Mouse (Mus musculus) limb, embryonic 10.5 days (tissue): ENCODE measurements at regions not wholly inside any gene's neighbourhood (a gene's known extent, or its start where the extent isn't known, plus 50 kb on each side); places are given as distances from the start of the nearest gene placed in this dataset.
A peak's percentile ranks its signal among the peaks of the same experiment; 100 is the strongest.

Experiments used
- DNase-seq: peaks from one replicate; pipeline ENCODE4 v3.0.0-alpha.2; 2017; ENCODE audit warnings: low spot score
- H3K27ac ChIP-seq: fragments of 300-500 bp; sonication (generic); 2 replicates; pipeline ENCODE4 v1.5.1; 2016; ENCODE audit warnings: mild to moderate bottlenecking
- H3K27me3 ChIP-seq: fragments of 300-500 bp; sonication (generic); 2 replicates; pipeline ENCODE4 v1.6.1; 2016; ENCODE audit warnings: low read depth, mild to moderate bottlenecking; ENCODE audit not compliant: poor library complexity, severe bottlenecking
- H3K36me3 ChIP-seq: fragments of 300-500 bp; sonication (generic); 2 replicates; pipeline ENCODE4 v1.6.1; 2016; ENCODE audit warnings: mild to moderate bottlenecking, moderate library complexity
- H3K4me1 ChIP-seq: fragments of 300-500 bp; sonication (generic); 2 replicates; pipeline ENCODE4 v1.6.1; 2016
- H3K4me3 ChIP-seq: fragments of 300-500 bp; sonication (generic); 2 replicates; pipeline ENCODE4 v1.5.1; 2016; ENCODE audit warnings: mild to moderate bottlenecking, moderate library complexity
- H3K9me3 ChIP-seq: fragments of 300-500 bp; sonication (generic); replicated peaks from 2 replicates; pipeline ENCODE4 v1.6.1; 2016; ENCODE audit warnings: mild to moderate bottlenecking
- WGBS: fragments of 180-500 bp; shearing (Covaris S2); methylation state at CpG from one replicate; pipeline ENCODE4 v1.1.7; 2016; 5-methylcytosine and 5-hydroxymethylcytosine counted together

GRCm38 (mm10) chr5:47390735-47391134 is 592.2 kb upstream of the Slit2 start:
- no peaks in the 10 kb centered on the region for H3K27me3 ChIP-seq
- no peaks in the 10 kb centered on the region for H3K9me3 ChIP-seq
- no peak for DNase-seq
- H3K4me1 ChIP-seq, result no peaks in the 10 kb centered on the region
- no peak overlapping the region for H3K4me3 ChIP-seq
- H3K27ac ChIP-seq, result no peak overlapping the region
- no peaks in the 10 kb centered on the region for H3K36me3 ChIP-seq
- WGBS, result 85% methylated on average over 2 of the region's 2 CpGs

GRCm38 (mm10) chr5:47396874-47397273 is 586.1 kb upstream of the Slit2 start:
- peaks cover 38% of the 10 kb centered on the region for H3K27me3 ChIP-seq
- no peak for DNase-seq
- no peaks in the 10 kb centered on the region for H3K36me3 ChIP-seq
- no peak overlapping the region for H3K27ac ChIP-seq
- WGBS, result 76% methylated on average over 9 of the region's 9 CpGs
- no peaks in the 10 kb centered on the region for H3K9me3 ChIP-seq
- no peak overlapping the region for H3K4me3 ChIP-seq
- H3K4me1 ChIP-seq, result 0 out of 2 replicates have a peak, but pooled peaks cover 4% of the 10 kb centered on the region

GRCm38 (mm10) chr5:47421916-47422315 is 561.0 kb upstream of the Slit2 start:
- Histone ChIP-seq H3K9me3 (no peaks in the 10 kb centered on the region), H3K4me3 (no peak overlapping the region), H3K27ac (no peak overlapping the region), H3K4me1 (no peaks in the 10 kb centered on the region), H3K27me3 (no peaks in the 10 kb centered on the region), H3K36me3 (no peaks in the 10 kb centered on the region)
- WGBS, result 55% methylated on average over 2 of the region's 2 CpGs
- DNase-seq, result no peak

- peaks cover 24% of the 10 kb centered on the region for H3K4me1 ChIP-seq
- DNase-seq, result no peak
- WGBS, result 95% methylated on average over 4 of the region's 4 CpGs
- H3K9me3 ChIP-seq, result no peaks in the 10 kb centered on the region
- no peak overlapping the region for H3K4me3 ChIP-seq
- no peaks in the 10 kb centered on the region for H3K27me3 ChIP-seq
- H3K27ac ChIP-seq, result no peak overlapping the region
- H3K36me3 ChIP-seq, result no peaks in the 10 kb centered on the region
These were observed 556.9 kb upstream of the Slit2 start for GRCm38 (mm10) chr5:47426040-47426439.

- no peaks in the 10 kb centered on the region for H3K9me3 ChIP-seq
- DNase-seq, result no peak
- peaks cover 24% of the 10 kb centered on the region for H3K4me1 ChIP-seq
- H3K4me3 ChIP-seq, result no peak overlapping the region
- WGBS, result 83% methylated on average over 6 of the region's 6 CpGs
- H3K27ac ChIP-seq, result no peak overlapping the region
- H3K27me3 ChIP-seq, result no peaks in the 10 kb centered on the region
- H3K36me3 ChIP-seq, result no peaks in the 10 kb centered on the region
These were observed 556.5 kb upstream of the Slit2 start for GRCm38 (mm10) chr5:47426467-47426866.

GRCm38 (mm10) chr5:47429217-47430172 is 553.4 kb upstream of the Slit2 start:
- DNase-seq, result no peak
- Histone ChIP-seq H3K27me3 (no peaks in the 10 kb centered on the region), H3K4me3 (no peak overlapping the region), H3K9me3 (no peaks in the 10 kb centered on the region), H3K27ac (no peak overlapping the region), H3K36me3 (no peaks in the 10 kb centered on the region), H3K4me1 (peaks cover 24% of the 10 kb centered on the region)
- 54% methylated on average over 10 of the region's 10 CpGs for WGBS

- peak overlapping the region; percentile 48; the same call in 1 of the 2 replicates for H3K27ac ChIP-seq
- 34% methylated on average over 5 of the region's 5 CpGs for WGBS
- DNase-seq, result no peak
- H3K27me3 ChIP-seq, result no peaks in the 10 kb centered on the region
- H3K4me1 ChIP-seq, result peaks cover 24% of the 10 kb centered on the region
- H3K4me3 ChIP-seq, result no peak overlapping the region
- H3K9me3 ChIP-seq, result no peaks in the 10 kb centered on the region
- H3K36me3 ChIP-seq, result no peaks in the 10 kb centered on the region
These were observed 551.2 kb upstream of the Slit2 start for GRCm38 (mm10) chr5:47431599-47432328.

GRCm38 (mm10) chr5:47436455-47436854 is 546.5 kb upstream of the Slit2 start:
- Histone ChIP-seq H3K4me3 (no peak overlapping the region), H3K4me1 (no peaks in the 10 kb centered on the region), H3K9me3 (no peaks in the 10 kb centered on the region), H3K36me3 (no peaks in the 10 kb centered on the region), H3K27me3 (no peaks in the 10 kb centered on the region), H3K27ac (no peak overlapping the region)
- DNase-seq, result no peak
- 70% methylated on average over 3 of the region's 3 CpGs for WGBS

GRCm38 (mm10) chr5:47446305-47447028 is 536.5 kb upstream of the Slit2 start:
- no peaks in the 10 kb centered on the region for H3K36me3 ChIP-seq
- WGBS, result 47% methylated on average over 5 of the region's 5 CpGs
- H3K27me3 ChIP-seq, result no peaks in the 10 kb centered on the region
- H3K4me1 ChIP-seq, result peaks cover 2% of the 10 kb centered on the region; the same call in 1 of the 2 replicates
- no peak for DNase-seq
- no peak overlapping the region for H3K4me3 ChIP-seq
- H3K9me3 ChIP-seq, result no peaks in the 10 kb centered on the region
- H3K27ac ChIP-seq, result no peak overlapping the region

- Histone ChIP-seq H3K36me3 (no peaks in the 10 kb centered on the region), H3K9me3 (no peaks in the 10 kb centered on the region), H3K27ac (no peak overlapping the region), H3K4me3 (no peak overlapping the region), H3K4me1 (0 out of 2 replicates have a peak, but pooled peaks cover 7% of the 10 kb centered on the region), H3K27me3 (no peaks in the 10 kb centered on the region)
- no peak for DNase-seq
- 93% methylated on average over 4 of the region's 4 CpGs for WGBS
These were observed 518.1 kb upstream of the Slit2 start for GRCm38 (mm10) chr5:47464848-47465247.

- Histone ChIP-seq H3K9me3 (no peaks in the 10 kb centered on the region), H3K27me3 (no peaks in the 10 kb centered on the region), H3K36me3 (no peaks in the 10 kb centered on the region), H3K4me3 (no peak overlapping the region), H3K27ac (no peak overlapping the region), H3K4me1 (0 out of 2 replicates have a peak, but pooled peaks cover 11% of the 10 kb centered on the region)
- DNase-seq, result no peak
- 76% methylated on average over 5 of the region's 5 CpGs for WGBS
These were observed 513.5 kb upstream of the Slit2 start for GRCm38 (mm10) chr5:47469394-47469793.

- H3K27ac ChIP-seq, result no peak overlapping the region
- peaks cover 7% of the 10 kb centered on the region; the same call in 1 of the 2 replicates for H3K4me1 ChIP-seq
- 86% methylated on average over 7 of the region's 7 CpGs for WGBS
- H3K27me3 ChIP-seq, result no peaks in the 10 kb centered on the region
- no peak for DNase-seq
- H3K36me3 ChIP-seq, result no peaks in the 10 kb centered on the region
- no peak overlapping the region for H3K4me3 ChIP-seq
- H3K9me3 ChIP-seq, result no peaks in the 10 kb centered on the region
These were observed 510.7 kb upstream of the Slit2 start for GRCm38 (mm10) chr5:47472027-47472825.
